Mouse (Mus musculus): ENCODE results near the gene H60b. TPM values are rescaled to one million over a fixed set of nuclear protein-coding genes. Genes with fewer than 3 reads are reported as not detected.

Gene H60b
- polyA plus RNA-seq, 1 experiment: 0.32 TPM

GRCm38 (mm10) chr10:22308221-22308620 lies 149.8 kb downstream of the H60b start:
- TF ChIP-seq MYOG (IDR thresholded peaks at IDR 0.05; ENCODE audit: control insufficient read depth, extremely low read depth, insufficient read length) (no peak), CTCF (IDR thresholded peaks at IDR 0.05; ENCODE audit: control insufficient read depth, insufficient read depth, insufficient read length) (no peak), FOSL1 (IDR thresholded peaks at IDR 0.05; ENCODE audit: insufficient read depth, low read length, poor library complexity, severe bottlenecking) (no peak), MYOD1 (IDR thresholded peaks at IDR 0.05; ENCODE audit: control insufficient read depth, insufficient read length, low read depth) (no peak), CEBPB (IDR thresholded peaks at IDR 0.05; ENCODE audit: low read depth) (no peak), MAX (IDR thresholded peaks at IDR 0.05) (no peak), USF1 (IDR thresholded peaks at IDR 0.05; ENCODE audit: low read depth) (no peak)
- Histone ChIP-seq H3K79me2 (ENCODE audit: control insufficient read depth, insufficient read depth) (peaks cover 17% of the 10 kb centered on the region), H3K4me3 (ENCODE audit: insufficient read depth, poor library complexity, severe bottlenecking) (no peak overlapping the region), H3K79me3 (ENCODE audit: low read depth) (peaks cover 2% of the 10 kb centered on the region), H3K36me3 (ENCODE audit: control insufficient read depth, insufficient read depth) (no peaks in the 10 kb centered on the region), H3K27me3 (ENCODE audit: control insufficient read depth, insufficient read depth, insufficient read length) (no peaks in the 10 kb centered on the region), H3ac (ENCODE audit: control insufficient read depth, insufficient read length, low read depth) (no peak overlapping the region)

GRCm38 (mm10) chr10:22322858-22323257 lies 164.5 kb downstream of the H60b start:
- H3K36me3 ChIP-seq (ENCODE audit: control insufficient read depth, insufficient read depth): no peaks in the 10 kb centered on the region
- no peaks in the 10 kb centered on the region for H3K79me2 ChIP-seq (ENCODE audit: control insufficient read depth, insufficient read depth)
- no peaks in the 10 kb centered on the region for H3K79me3 ChIP-seq (ENCODE audit: low read depth)
- no peak overlapping the region for H3ac ChIP-seq (ENCODE audit: control insufficient read depth, insufficient read length, low read depth)
- H3K4me3 ChIP-seq (ENCODE audit: insufficient read depth, poor library complexity, severe bottlenecking): no peak overlapping the region
- no peaks in the 10 kb centered on the region for H3K27me3 ChIP-seq (ENCODE audit: control insufficient read depth, insufficient read depth, insufficient read length)
- no peak for TF ChIP-seq FOSL1 (IDR thresholded peaks at IDR 0.05; ENCODE audit: insufficient read depth, low read length, poor library complexity, severe bottlenecking)
- TF ChIP-seq USF1 (IDR thresholded peaks at IDR 0.05; ENCODE audit: low read depth): no peak
- TF ChIP-seq CEBPB (IDR thresholded peaks at IDR 0.05; ENCODE audit: low read depth): no peak
- TF ChIP-seq MYOG (IDR thresholded peaks at IDR 0.05; ENCODE audit: control insufficient read depth, extremely low read depth, insufficient read length): no peak
- no peak for TF ChIP-seq MYOD1 (IDR thresholded peaks at IDR 0.05; ENCODE audit: control insufficient read depth, insufficient read length, low read depth)
- no peak for TF ChIP-seq CTCF (IDR thresholded peaks at IDR 0.05; ENCODE audit: control insufficient read depth, insufficient read depth, insufficient read length)
- TF ChIP-seq MAX (IDR thresholded peaks at IDR 0.05): no peak

Other genes starting within 250 kb of the H60b start
- gene 4930444G20Rik, start 90.5 kb upstream of the H60b start, polyA plus RNA-seq (2012; fragmentation: generic; extraction: Trizol): not detected
- gene E030030I06Rik, start 9.3 kb upstream of the H60b start, polyA plus RNA-seq (2012; fragmentation: generic; extraction: Trizol): 5.5 TPM
- 15.0 TPM for gene Raet1e, start within 50 bp of the H60b start, polyA plus RNA-seq (2012; fragmentation: generic; extraction: Trizol)
- gene Raet1d, start 202.0 kb downstream of the H60b start, polyA plus RNA-seq (2012; fragmentation: generic; extraction: Trizol): 7.4 TPM

Measured in C2C12 (cell line).